Mouse (Mus musculus) R1 (cell line): ENCODE results near the gene Olfr1383.
"Not testable (repeated sequence)": the region's sequence is repeated elsewhere in the genome, so short reads cannot be mapped to it uniquely, and the experiment has no call there.

ENCODE experiments used
- DNase-seq: peaks from one replicate; pipeline ENCODE4 v3.0.0-alpha.2; 2018; ENCODE audit warnings: low read depth, low spot score

Olfr1383 gene

DNA sequence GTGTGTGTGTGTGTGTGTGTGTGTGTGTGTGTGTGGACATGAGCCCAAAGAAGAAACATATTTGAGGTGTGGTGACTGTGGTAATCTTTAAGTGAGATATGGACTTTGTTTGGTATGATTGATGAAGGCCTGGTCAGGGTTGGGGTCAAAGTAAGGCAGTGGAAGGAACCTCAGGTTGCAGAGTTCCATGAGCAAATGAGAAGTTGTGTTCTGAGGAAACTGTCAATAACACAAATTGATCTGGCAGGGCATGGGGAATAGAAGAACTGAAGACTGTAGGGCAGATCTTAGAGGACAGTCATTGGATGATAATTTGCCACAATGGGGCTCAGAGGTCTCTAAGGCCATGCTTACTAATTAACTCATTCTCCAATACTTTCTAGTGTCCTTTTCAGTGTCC, at the start of gene Olfr1383:
TSS of gene Olfr1383 (plus strand) at position 301 of the 400 bp plus-strand sequence.
- no peak for DNase-seq

GRCm38 (mm10) chr11:49485973-49486372, 33.5 kb upstream of the Olfr1383 start:
- DNase-seq = peak; percentile 2

DNA sequence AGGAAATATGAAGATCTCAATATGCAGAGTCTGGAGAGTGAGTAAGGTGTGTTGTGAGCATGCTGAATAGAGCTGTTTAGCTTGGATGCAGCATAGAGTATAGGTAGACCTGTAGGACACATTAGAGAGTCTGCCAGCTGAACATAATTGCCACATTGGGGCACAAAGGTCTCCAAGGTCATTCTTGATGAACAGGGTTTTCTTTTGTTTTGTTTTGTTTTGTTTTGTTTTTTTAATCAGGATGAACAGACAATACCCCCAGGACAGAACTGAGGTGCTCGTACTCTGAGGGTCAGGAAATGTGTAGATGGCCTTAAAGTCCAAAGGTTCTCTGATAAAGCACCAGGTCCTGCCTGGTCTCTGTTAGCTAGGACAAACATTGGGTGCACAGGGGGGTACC, 30.7 kb upstream of the Olfr1383 start, which contains the start of gene Olfr1385:
TSS of gene Olfr1385 (plus strand) at position 301 of the 400 bp plus-strand sequence.
- not testable (repeated sequence) for DNase-seq

- DNase-seq = no peak
These were observed 1.4 kb upstream of the Olfr1383 start for GRCm38 (mm10) chr11:49518086-49518485.

GRCm38 (mm10) chr11:49527947-49528346, 8.5 kb downstream of the Olfr1383 start, which contains the start of gene Olfr1382:
TSS of gene Olfr1382 (plus strand) at chr11:49528247.
- DNase-seq = no peak

- DNase-seq = no peak
These were observed 13.3 kb downstream of the Olfr1383 start for GRCm38 (mm10) chr11:49532761-49533160.

DNA sequence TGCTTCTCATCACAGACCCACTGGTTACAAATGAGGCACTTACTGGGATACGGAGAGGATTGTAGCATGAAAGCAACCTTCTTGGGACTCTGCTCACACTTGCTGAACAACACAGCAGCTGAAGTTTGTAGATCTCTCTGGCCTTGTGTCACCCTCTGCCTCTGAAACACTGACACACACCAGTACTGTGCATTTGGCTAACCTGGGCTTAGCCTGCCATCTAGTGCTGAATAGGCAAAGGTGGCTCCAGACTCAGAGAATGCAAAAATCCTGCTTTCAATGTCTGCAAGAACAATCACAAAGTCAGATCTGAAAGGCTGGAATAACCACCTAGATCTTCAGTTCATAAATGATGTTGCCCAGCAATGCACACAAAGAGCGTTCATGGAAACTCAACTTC, 17.2 kb downstream of the Olfr1383 start:
- peak; percentile 54 for DNase-seq

- DNase-seq = not testable (repeated sequence)
These were observed 23.7 kb downstream of the Olfr1383 start, which contains the start of gene Olfr1381 for GRCm38 (mm10) chr11:49543149-49543548. TSS of gene Olfr1381 (plus strand) at chr11:49543449.

GRCm38 (mm10) chr11:49554033-49554432, 34.6 kb downstream of the Olfr1383 start:
- peak; percentile 41 for DNase-seq

DNA sequence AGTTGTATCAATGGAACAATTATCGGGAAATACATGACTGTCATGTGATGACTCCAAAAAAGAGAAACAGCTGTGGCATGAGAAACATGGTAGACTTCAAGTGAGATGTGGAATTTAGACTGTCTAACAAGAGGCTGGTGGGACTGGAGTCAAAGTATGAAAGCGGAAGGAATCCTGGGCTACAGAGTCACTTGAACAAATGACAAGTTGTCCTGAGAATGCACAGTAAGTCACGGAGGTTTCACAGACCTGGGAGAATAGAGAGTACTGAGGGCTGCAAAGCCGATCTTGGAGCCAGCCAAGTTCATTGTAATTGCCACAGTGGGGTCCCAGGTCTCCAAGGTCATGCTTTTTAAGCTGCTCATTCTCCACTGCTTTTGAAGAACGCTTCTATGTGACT, 37.1 kb downstream of the Olfr1383 start, which contains the start of gene Olfr1380:
TSS of gene Olfr1380 (plus strand) at position 301 of the 400 bp plus-strand sequence.
- peak; percentile 43 for DNase-seq

DNA sequence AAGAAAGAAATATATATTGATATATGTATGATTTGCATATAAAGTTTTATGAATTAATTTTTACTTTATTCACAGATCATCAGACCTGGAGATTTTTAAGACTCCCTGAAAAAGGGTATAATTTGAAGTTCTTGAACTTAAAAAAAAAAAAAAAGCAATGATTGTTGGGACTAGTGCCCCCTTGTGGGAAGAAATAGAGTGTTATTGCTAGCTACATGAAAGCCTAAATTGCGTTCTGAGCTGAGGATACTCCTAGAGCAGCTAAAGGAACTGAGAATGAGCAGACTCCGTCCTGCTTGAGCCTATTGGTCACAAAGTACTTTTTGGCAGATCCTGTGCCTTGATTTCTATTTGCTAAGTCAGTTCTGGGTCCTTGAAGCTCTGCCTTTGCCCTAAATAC, 55.6 kb downstream of the Olfr1383 start:
- DNase-seq = peak; percentile 53
